Mouse (Mus musculus) right cerebral cortex, postnatal 4 days (tissue): ENCODE results near the gene Trim14.
A peak's percentile ranks its signal among the peaks of the same experiment; 100 is the strongest.

ENCODE experiments used
- DNase-seq: peaks from one replicate; pipeline ENCODE4 v3.0.0-alpha.2; 2022

Gene Trim14

GRCm38 (mm10) chr4:46526798-46527557 is 9.0 kb downstream of the Trim14 start:
- DNase-seq: no peak

GRCm38 (mm10) chr4:46526226-46526625 is 9.7 kb downstream of the Trim14 start:
- no peak for DNase-seq

GRCm38 (mm10) chr4:46523324-46523723 is 12.6 kb downstream of the Trim14 start:
- DNase-seq: no peak

GRCm38 (mm10) chr4:46521457-46521856 is 14.5 kb downstream of the Trim14 start:
- no peak for DNase-seq

GRCm38 (mm10) chr4:46520491-46520890 is 15.4 kb downstream of the Trim14 start:
- DNase-seq: no peak

GRCm38 (mm10) chr4:46507736-46508460 is 28.0 kb downstream of the Trim14 start:
- peak; percentile 83 for DNase-seq

- peak; percentile 89 for DNase-seq
Observed at GRCm38 (mm10) chr4:46506801-46507610, 28.9 kb downstream of the Trim14 start.

- DNase-seq: no peak
Observed at GRCm38 (mm10) chr4:46505361-46506057, 30.4 kb downstream of the Trim14 start.

GRCm38 (mm10) chr4:46503881-46504280 is 32.1 kb downstream of the Trim14 start:
- DNase-seq: no peak

- no peak for DNase-seq
Observed at GRCm38 (mm10) chr4:46502606-46503502, 33.1 kb downstream of the Trim14 start.

- DNase-seq: peak; percentile 59
Observed at GRCm38 (mm10) chr4:46498976-46499375, 37.0 kb downstream of the Trim14 start.

- no peak for DNase-seq
Observed at GRCm38 (mm10) chr4:46498511-46498910, 37.4 kb downstream of the Trim14 start.

- DNase-seq: peak; percentile 49
Observed at GRCm38 (mm10) chr4:46497286-46497892, 38.6 kb downstream of the Trim14 start.

GRCm38 (mm10) chr4:46495543-46495942 is 40.4 kb downstream of the Trim14 start:
- DNase-seq: no peak

- no peak for DNase-seq
Observed at GRCm38 (mm10) chr4:46493071-46493470, 42.9 kb downstream of the Trim14 start.

GRCm38 (mm10) chr4:46489028-46489925 is 46.7 kb downstream of the Trim14 start, which contains the start of gene Nans:
Nans (plus strand) TSS chr4:46489248.
- DNase-seq: peak; percentile 93

GRCm38 (mm10) chr4:46487348-46487747 is 48.6 kb downstream of the Trim14 start:
- peak; percentile 33 for DNase-seq

- no peak for DNase-seq
Observed at GRCm38 (mm10) chr4:46485696-46486417, 50.1 kb downstream of the Trim14 start.

GRCm38 (mm10) chr4:46479081-46479480 is 56.9 kb downstream of the Trim14 start:
- DNase-seq: no peak
